Mouse (Mus musculus): ENCODE results near the gene Tenm4. TPM values are rescaled to one million over a fixed set of nuclear protein-coding genes. Genes with fewer than 3 reads are reported as not detected.

Tenm4 gene
- polyA plus RNA-seq, 1 experiment from 2014 or later = 5.0 TPM

DNA sequence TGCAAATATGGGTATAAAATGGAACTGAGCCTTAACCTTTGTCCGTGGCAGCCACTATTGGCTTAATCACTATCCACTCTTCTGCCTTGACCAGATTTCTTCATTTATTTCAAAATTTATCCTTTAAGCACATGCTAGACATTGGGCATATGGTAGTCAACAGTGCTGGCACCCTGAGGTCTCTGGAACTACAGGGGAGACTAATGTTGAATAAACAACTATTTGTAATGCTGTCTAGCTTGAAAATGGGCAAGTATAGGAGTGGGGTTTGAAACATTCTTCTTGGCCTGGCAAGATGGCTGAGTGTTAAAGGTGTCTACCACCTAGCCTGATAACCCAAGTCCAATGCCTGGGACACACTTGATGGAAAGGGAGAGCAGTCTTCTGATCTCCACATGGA, 12.1 kb downstream of the Tenm4 start:
- Histone ChIP-seq H3K9me3 (ENCODE audit: low read length) (no peaks in the 10 kb centered on the region), H3K4me3 (ENCODE audit: low read depth, low read length) (no peak overlapping the region), H3K27ac (ENCODE audit: low read length) (no peak overlapping the region), H3K4me2 (replicated peaks; ENCODE audit: low read depth, low read length) (no peak overlapping the region), H3K36me3 (ENCODE audit: insufficient read depth, low read length) (no peaks in the 10 kb centered on the region), H3K9ac (replicated peaks; ENCODE audit: low read depth) (no peak overlapping the region), H3K27me3 (replicated peaks; ENCODE audit: insufficient read depth, low read length) (no peaks in the 10 kb centered on the region), H3K4me1 (ENCODE audit: insufficient read depth, low read depth, low read length) (no peaks in the 10 kb centered on the region)
- ATAC-seq = no peak
- WGBS = 90% methylated on average over 1 of the region's 1 CpGs
- no peak for DNase-seq (ENCODE audit: low spot score)
- TF ChIP-seq CTCF (IDR thresholded peaks at IDR 0.05) = no peak
- TF ChIP-seq EP300 (IDR thresholded peaks at IDR 0.05) = no peak

DNA sequence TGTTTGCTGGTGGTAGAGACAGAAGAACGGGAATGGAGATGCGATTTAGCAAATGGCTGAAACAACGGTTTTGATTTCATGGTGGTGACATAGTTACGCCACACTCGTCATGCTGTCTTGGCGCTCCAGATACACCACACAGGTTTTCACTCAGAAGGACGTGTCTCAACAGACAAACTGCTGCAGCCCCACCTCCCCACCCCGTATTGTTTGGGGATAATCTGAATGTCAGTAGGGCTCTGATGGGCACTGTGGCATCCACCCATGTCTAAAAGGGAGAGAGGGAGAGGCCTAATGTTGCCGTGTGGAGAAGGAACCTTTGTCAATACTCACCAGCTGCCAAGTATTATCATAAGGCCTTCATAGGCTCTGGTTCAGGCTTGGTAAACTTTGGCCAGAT, 14.4 kb downstream of the Tenm4 start:
- no peaks in the 10 kb centered on the region for H3K36me3 ChIP-seq (ENCODE audit: insufficient read depth, low read length)
- WGBS = 74% methylated on average over 9 of the region's 9 CpGs
- TF ChIP-seq CTCF (IDR thresholded peaks at IDR 0.05) = no peak
- TF ChIP-seq EP300 (IDR thresholded peaks at IDR 0.05) = no peak
- no peaks in the 10 kb centered on the region for H3K4me1 ChIP-seq (ENCODE audit: insufficient read depth, low read depth, low read length)
- ATAC-seq (no peak), DNase-seq (ENCODE audit: low spot score) (no peak)
- H3K4me2 ChIP-seq (replicated peaks; ENCODE audit: low read depth, low read length) = no peak overlapping the region
- H3K27me3 ChIP-seq (replicated peaks; ENCODE audit: insufficient read depth, low read length) = no peaks in the 10 kb centered on the region
- no peak overlapping the region for H3K9ac ChIP-seq (replicated peaks; ENCODE audit: low read depth)
- H3K4me3 ChIP-seq (ENCODE audit: low read depth, low read length) = no peak overlapping the region
- no peak overlapping the region for H3K27ac ChIP-seq (ENCODE audit: low read length)
- no peaks in the 10 kb centered on the region for H3K9me3 ChIP-seq (ENCODE audit: low read length)

DNA sequence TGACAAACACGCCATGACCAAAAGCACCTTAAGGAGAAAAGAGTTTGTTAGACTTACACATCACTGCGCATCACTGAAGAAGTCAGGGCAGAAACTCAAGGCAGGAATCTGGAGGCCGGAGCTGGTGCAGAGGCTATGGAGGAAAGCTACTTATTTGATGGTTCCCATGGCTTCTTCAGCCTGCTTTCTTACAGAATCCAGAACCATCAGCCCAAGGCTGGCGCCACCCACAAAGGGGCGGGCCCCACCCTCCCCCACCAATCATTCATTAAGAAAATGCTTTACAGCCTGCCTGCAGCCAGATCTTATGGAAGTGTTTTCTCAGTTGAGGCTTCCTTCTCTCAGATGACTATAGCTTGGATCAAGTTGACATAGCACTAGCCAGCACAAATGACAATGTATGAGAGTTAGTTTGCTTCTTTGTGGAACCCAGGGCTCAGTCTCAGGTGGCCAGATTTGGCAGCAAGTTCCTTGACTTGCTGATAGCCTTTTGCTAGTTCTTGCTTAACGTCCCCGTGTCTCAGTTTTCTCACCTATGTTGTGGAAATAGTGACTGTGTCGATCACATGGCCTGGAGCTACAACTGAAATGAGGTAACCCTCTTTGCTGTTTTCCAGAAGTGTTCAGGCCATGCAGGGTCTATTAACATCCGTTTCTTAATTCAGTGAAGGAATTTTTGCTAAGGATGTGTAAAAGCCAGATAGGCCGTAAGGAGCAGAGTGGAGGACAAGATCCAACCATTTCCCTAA, 32.9 kb downstream of the Tenm4 start:
- H3K27ac ChIP-seq (ENCODE audit: low read length) = no peak overlapping the region
- H3K4me3 ChIP-seq (ENCODE audit: low read depth, low read length) = no peak overlapping the region
- no peak overlapping the region for H3K9ac ChIP-seq (replicated peaks; ENCODE audit: low read depth)
- no peaks in the 10 kb centered on the region for H3K4me1 ChIP-seq (ENCODE audit: insufficient read depth, low read depth, low read length)
- 76% methylated on average over 10 of the region's 10 CpGs for WGBS
- ATAC-seq (no peak), DNase-seq (ENCODE audit: low spot score) (no peak)
- TF ChIP-seq EP300 (IDR thresholded peaks at IDR 0.05) (no peak), CTCF (IDR thresholded peaks at IDR 0.05) (no peak)
- H3K9me3 ChIP-seq (ENCODE audit: low read length) = no peaks in the 10 kb centered on the region
- peaks cover 5% of the 10 kb centered on the region; the same call in 1 of the 2 replicates for H3K27me3 ChIP-seq (replicated peaks; ENCODE audit: insufficient read depth, low read length)
- H3K36me3 ChIP-seq (ENCODE audit: insufficient read depth, low read length) = no peaks in the 10 kb centered on the region
- no peak overlapping the region for H3K4me2 ChIP-seq (replicated peaks; ENCODE audit: low read depth, low read length)

DNA sequence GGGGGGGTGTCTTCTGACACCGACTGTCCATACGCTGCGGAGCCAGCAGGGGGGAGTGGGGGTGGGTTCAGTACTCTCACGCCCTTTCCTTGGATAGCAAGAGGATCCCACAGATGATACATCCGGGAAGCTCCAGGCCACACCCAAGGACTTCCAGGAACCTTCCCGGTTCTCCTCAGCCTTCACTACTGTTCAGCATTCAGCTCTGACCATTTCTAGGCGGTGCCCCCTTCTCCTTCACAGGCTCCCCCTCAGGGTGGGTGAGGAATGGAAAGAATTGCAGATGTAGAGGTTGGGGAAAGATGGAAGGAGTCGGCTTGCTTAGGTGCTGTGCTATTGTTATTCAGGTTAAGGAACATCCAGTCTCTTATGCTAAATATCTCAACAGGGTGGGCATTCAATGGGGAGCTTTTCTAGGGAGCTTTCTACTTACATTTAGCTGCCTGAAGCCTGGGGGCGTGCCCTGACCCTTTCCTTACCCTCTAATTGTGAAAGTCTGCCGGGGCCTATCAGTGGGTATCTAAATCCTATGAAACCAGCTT, 33.8 kb downstream of the Tenm4 start:
- peaks cover 13% of the 10 kb centered on the region; the same call in 1 of the 2 replicates for H3K27me3 ChIP-seq (replicated peaks; ENCODE audit: insufficient read depth, low read length)
- no peaks in the 10 kb centered on the region for H3K9me3 ChIP-seq (ENCODE audit: low read length)
- H3K4me2 ChIP-seq (replicated peaks; ENCODE audit: low read depth, low read length) = no peak overlapping the region
- no peak for DNase-seq (ENCODE audit: low spot score)
- H3K36me3 ChIP-seq (ENCODE audit: insufficient read depth, low read length) = no peaks in the 10 kb centered on the region
- ATAC-seq = no peak
- no peak overlapping the region for H3K4me3 ChIP-seq (ENCODE audit: low read depth, low read length)
- no peaks in the 10 kb centered on the region for H3K4me1 ChIP-seq (ENCODE audit: insufficient read depth, low read depth, low read length)
- H3K27ac ChIP-seq (ENCODE audit: low read length) = no peak overlapping the region
- H3K9ac ChIP-seq (replicated peaks; ENCODE audit: low read depth) = no peak overlapping the region
- TF ChIP-seq EP300 (IDR thresholded peaks at IDR 0.05) (no peak), CTCF (IDR thresholded peaks at IDR 0.05) (no peak)
- WGBS = 35% methylated on average over 10 of the region's 10 CpGs

DNA sequence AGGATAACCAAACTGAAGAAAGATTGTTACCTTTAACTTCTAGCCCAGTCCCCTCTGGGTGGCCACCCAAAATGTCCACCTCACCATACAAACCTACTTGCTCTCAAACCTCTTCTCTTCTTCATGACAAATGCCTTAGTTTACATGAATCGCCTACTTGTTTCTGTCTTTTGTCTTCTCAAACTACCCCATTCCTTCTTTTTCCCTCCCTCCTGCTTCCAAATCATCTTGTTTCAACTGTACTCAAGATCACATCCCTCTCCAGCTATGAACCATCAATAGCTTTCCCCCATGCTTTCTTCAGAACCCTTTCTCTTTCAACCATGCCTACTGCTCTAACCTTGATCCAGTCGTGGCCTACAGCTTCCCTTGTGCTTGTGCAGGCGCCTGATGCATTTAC, 36.0 kb downstream of the Tenm4 start:
- Histone ChIP-seq H3K27me3 (replicated peaks; ENCODE audit: insufficient read depth, low read length) (peaks cover 18% of the 10 kb centered on the region; the same call in 1 of the 2 replicates), H3K9ac (replicated peaks; ENCODE audit: low read depth) (no peak overlapping the region), H3K36me3 (ENCODE audit: insufficient read depth, low read length) (no peaks in the 10 kb centered on the region), H3K4me3 (ENCODE audit: low read depth, low read length) (no peak overlapping the region), H3K27ac (ENCODE audit: low read length) (no peak overlapping the region), H3K4me1 (ENCODE audit: insufficient read depth, low read depth, low read length) (peaks cover 8% of the 10 kb centered on the region), H3K4me2 (replicated peaks; ENCODE audit: low read depth, low read length) (no peak overlapping the region), H3K9me3 (ENCODE audit: low read length) (no peaks in the 10 kb centered on the region)
- WGBS = 71% methylated on average over 3 of the region's 3 CpGs
- ATAC-seq (no peak), DNase-seq (ENCODE audit: low spot score) (no peak)
- no peak for TF ChIP-seq EP300 (IDR thresholded peaks at IDR 0.05)
- no peak for TF ChIP-seq CTCF (IDR thresholded peaks at IDR 0.05)

DNA sequence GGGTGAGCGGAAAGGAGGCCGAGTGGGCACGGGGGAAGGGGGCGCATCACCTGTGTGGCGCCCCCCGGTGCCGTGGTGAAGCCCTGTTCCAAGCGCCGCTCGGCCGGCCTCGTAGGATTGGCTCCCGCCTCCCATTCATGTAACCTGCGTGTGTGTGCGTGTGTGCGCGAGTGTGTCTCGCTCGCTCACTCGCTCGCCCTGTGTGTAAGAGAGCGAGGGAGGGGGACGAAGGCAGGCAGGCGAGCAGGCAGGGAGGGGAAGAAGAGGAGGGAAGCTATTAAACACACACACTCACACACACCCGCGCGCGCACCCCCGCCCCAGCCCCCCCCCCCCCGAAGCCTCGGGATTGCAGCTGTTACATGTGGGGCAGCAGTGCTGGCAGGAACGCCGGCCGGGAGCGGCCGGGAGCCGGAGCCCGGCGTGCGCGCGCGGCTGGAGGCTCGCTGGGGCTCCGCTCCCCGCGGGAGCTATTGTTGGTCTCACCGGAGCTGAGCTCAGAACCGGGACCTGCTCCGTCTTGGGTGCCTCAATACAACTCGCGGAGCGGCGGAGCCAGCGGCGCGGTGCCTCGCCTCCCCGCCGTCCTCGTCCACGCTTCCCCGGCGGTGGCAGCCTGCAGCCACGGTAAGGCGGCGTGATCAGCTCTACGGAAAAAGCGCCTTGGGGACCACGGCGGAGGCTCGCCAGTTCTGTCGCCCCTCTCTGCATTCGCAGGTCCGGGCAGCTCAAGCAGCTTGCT, 38.9 kb downstream of the Tenm4 start:
- H3K36me3 ChIP-seq (ENCODE audit: insufficient read depth, low read length) = no peaks in the 10 kb centered on the region
- H3K4me1 ChIP-seq (ENCODE audit: insufficient read depth, low read depth, low read length) = peaks cover 11% of the 10 kb centered on the region
- TF ChIP-seq CTCF (IDR thresholded peaks at IDR 0.05) (0 out of 2 replicates have a peak, but pooled peaks have one; percentile 10), EP300 (IDR thresholded peaks at IDR 0.05) (no peak)
- DNase-seq (ENCODE audit: low spot score) (peak; percentile 36), ATAC-seq (peak; percentile 52)
- H3K27me3 ChIP-seq (replicated peaks; ENCODE audit: insufficient read depth, low read length) = peaks cover 18% of the 10 kb centered on the region; the same call in 1 of the 2 replicates
- peak overlapping the region; percentile 51 for H3K4me3 ChIP-seq (ENCODE audit: low read depth, low read length)
- H3K9me3 ChIP-seq (ENCODE audit: low read length) = no peaks in the 10 kb centered on the region
- WGBS = under 1% methylated on average over 42 of the region's 75 CpGs
- peak overlapping the region; percentile 27 for H3K9ac ChIP-seq (replicated peaks; ENCODE audit: low read depth)
- no peak overlapping the region for H3K27ac ChIP-seq (ENCODE audit: low read length)
- H3K4me2 ChIP-seq (replicated peaks; ENCODE audit: low read depth, low read length) = peak overlapping the region; percentile 94

Measured in lung, postnatal 0 days (tissue).